Mouse (Mus musculus): ENCODE data around the gene Brd4.

GRCm38 (mm10) chr17:32188863-32189636 is 95.5 kb downstream of the Brd4 start, which contains the start of gene Ephx3:
- TF ChIP-seq CTCF (IDR thresholded peaks at IDR 0.05; ENCODE audit: low read depth): no peak
- no peak for TF ChIP-seq EP300 (IDR thresholded peaks at IDR 0.05; ENCODE audit: low read depth)
